Mouse (Mus musculus): Measurements from ENCODE around the gene Gabrb2. TPM values are rescaled to one million over a fixed set of nuclear protein-coding genes. Genes with fewer than 3 reads are reported as not detected.

The Gabrb2 gene
- polyA plus RNA-seq, 1 experiment from 2014 or later, result 4.1 TPM

DNA sequence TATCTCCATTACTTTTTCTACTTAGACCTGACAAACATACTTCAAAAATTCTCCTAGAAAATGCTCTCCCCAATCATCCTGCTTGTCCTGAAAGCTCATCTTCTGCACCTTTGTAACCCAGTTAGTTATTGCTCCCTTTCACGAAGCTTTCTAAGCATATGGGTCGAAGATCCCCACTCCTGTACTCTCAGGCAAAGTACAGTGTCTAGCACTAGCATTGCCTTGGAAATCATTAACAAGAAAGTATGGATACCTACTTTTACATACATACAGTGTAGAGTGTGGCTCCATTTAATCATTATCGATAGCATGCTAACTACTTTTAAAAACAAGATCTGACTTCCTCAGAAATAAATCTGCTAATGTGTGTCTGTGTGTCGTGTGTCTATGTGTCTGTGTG lies 249.1 kb downstream of the Gabrb2 start:
- H3K27me3 ChIP-seq (ENCODE audit: low read depth, poor library complexity, severe bottlenecking), result no peaks in the 10 kb centered on the region
- no peak for DNase-seq (ENCODE audit: low spot score)
- no peak overlapping the region for H3K4me3 ChIP-seq
- no peaks in the 10 kb centered on the region for H3K36me3 ChIP-seq
- H3K27ac ChIP-seq (replicated peaks), result no peak overlapping the region
- no peaks in the 10 kb centered on the region for H3K4me1 ChIP-seq
- 86% methylated on average over 4 of the region's 4 CpGs for WGBS
- no peaks in the 10 kb centered on the region for H3K9me3 ChIP-seq (replicated peaks)

Other genes starting within 250 kb of the Gabrb2 start
- gene Gabra1, start 236.8 kb upstream of the Gabrb2 start, polyA plus RNA-seq (2016; fragmentation: Nextera tagmentation; extraction: Ambion mirVana), result 0.84 and 3.2 TPM in 2 replicates
- not detected in 2 replicates for gene Gabra6, start 98.7 kb upstream of the Gabrb2 start, polyA plus RNA-seq (2016; fragmentation: Nextera tagmentation; extraction: Ambion mirVana)

Data from midbrain, embryonic 10.5 days (tissue).